Mouse (Mus musculus): ENCODE measurements at regions not wholly inside any gene's neighbourhood (a gene's known extent, or its start where the extent isn't known, plus 50 kb on each side); places are given as distances from the start of the nearest gene placed in this dataset.

DNA sequence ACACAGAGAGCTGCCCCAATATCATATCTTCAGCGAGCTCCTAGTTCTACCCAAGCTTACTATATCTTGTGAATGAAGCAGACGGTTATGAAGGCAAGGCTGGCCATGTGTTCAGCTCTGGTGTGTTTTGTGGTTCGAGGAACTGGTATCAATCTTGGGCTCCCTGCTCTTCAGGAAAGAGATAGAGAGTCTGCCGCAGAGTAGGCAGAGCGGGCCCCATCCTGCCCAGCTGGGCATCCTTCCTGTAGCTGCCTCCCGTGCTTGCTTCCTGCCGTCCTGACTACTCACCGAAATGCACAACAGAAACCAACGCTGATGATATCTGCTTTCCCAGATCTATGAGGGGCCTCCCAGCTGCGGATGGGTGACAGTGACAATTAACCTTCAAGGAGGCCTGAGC is 60.3 kb downstream of the Snrpe start:
- Histone ChIP-seq H3K27ac (no peak overlapping the region), H3K4me3 (no peak overlapping the region)
- no peak for TF ChIP-seq CTCF (conservative IDR thresholded peaks at IDR 0.05)
- DNase-seq (ENCODE audit: low spot score in 2 of 2) = no peak

DNA sequence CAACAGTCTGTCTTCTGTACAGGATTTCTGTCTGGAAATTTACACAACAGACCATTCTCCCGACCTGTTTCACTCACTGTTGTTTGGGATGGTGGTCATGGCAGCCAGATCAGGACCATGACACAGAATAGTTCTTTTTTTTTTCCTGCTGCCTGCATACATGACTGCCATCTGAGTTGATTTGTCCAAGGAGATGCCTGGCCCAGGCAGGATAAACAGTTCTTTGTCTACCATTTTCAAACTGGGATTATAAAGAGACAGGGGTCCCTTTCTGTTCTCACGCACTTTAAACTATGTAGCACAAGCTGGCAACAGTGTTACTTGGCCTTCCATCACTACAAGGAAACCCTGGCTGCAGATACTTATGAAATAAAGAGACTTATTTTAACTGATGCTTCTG is 61.1 kb downstream of the Snrpe start:
- DNase-seq (ENCODE audit: low spot score in 2 of 2) = no peak
- Histone ChIP-seq H3K27ac (no peak overlapping the region), H3K4me3 (no peak overlapping the region)
- TF ChIP-seq CTCF (conservative IDR thresholded peaks at IDR 0.05) = no peak

DNA sequence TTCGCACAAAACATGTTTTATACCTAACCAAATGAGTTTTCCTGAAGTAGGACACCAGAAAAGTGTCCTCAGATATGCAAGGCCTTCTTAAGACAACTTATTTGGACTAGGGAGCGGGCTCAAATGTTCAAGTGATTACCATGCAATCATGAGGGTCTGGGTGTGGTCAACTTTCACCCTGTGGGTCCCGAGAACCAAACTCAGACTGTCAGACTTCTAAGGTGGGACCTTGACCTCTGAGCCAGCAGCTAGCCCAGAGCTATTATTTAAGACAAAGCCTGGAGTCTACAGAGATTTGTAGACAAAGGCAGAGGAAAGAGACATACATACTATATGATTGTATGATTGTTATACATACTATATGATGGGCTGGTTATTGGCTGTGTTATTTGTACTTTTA is 62.5 kb downstream of the Snrpe start:
- H3K4me3 ChIP-seq = no peak overlapping the region
- TF ChIP-seq CTCF (conservative IDR thresholded peaks at IDR 0.05) = no peak

DNA sequence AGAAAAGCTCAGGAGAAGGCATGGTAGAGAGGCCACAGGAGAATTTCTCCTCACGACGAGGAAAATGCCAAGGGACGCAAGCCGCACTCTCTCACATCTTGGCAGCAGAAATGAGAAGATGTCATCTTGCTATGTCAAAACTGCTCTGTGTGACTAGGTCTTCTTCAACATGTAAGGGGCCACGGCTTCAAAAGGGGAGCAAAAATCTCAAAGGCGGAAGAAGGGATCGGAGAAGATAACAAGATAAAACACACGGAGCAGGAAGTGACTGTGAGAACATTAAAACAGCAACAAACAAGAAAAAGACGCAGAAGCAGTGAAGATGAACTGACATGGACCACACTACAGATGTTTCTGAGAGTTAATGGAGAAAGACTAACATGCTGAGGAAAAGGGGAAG is 65.1 kb downstream of the Snrpe start:
- DNase-seq (ENCODE audit: low spot score in 2 of 2) = no peak
- no peak overlapping the region for H3K4me3 ChIP-seq
- H3K27ac ChIP-seq = no peak overlapping the region
- no peak for TF ChIP-seq CTCF (conservative IDR thresholded peaks at IDR 0.05)

More for the DNA sequence above, 62.5 kb downstream of the Snrpe start:
- no peak for DNase-seq (ENCODE audit: low spot score in 2 of 2)
- no peak overlapping the region for H3K27ac ChIP-seq

DNA sequence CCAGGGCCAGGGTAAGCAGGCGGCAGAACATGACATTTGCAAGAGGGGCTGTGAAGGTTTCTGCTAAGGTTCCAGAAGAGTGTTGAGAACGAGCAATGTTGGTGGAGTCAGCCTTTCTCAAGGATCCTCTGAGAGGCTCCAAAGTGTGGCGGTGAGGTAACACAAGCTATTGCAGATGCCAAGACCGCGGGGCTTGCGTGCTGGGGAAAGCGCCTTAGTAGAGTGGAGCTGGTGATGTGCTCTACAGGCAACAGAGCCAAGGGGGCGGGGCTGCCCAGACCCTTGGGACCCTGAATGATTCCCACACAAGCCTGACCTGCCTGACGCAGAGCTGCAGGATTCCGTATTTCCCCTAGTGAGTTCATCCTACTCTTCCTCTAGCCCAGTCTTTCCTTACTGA is 66.3 kb downstream of the Snrpe start:
- Histone ChIP-seq H3K4me3 (no peak overlapping the region), H3K27ac (no peak overlapping the region)
- DNase-seq (ENCODE audit: low spot score in 2 of 2) = no peak
- no peak for TF ChIP-seq CTCF (conservative IDR thresholded peaks at IDR 0.05)

DNA sequence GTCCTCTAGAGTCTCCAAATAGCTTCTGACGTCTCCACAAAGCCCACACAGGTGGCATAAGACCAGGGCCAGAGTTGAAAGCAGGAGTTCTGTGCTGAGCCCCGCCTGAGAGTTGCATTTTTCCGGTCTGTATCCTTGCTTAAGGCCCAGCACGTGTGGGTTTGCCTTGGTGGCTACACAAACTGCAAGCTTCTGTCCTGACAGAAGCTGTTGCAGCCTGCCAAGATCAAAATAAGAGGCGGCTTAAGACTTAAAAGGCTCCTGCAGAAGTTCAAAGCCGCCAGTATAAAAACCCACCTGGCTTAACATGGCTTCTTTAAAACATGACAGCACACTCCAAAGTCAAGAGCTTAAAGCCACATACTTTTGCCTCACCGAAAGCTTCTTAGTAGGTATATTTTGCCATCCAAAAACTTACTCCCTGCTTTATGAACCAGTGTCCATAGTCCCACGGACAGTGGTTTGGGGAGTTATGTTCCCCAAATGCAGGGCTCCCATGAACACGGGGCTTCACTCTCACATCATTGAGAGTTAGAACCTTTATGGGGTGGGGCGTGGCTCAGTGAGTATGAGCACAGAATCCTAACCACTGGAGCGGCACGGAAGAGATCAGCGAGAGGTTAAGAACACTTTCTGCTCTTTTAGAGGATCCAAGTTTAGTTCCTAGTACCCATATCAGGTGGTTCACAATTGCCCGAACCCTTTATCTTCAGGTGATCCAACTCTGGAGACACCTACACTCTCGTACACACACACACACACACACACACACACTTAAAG is 67.9 kb downstream of the Snrpe start:
- no peak overlapping the region for H3K4me3 ChIP-seq
- DNase-seq (ENCODE audit: low spot score in 2 of 2) = no peak
- no peak overlapping the region for H3K27ac ChIP-seq
- TF ChIP-seq CTCF (conservative IDR thresholded peaks at IDR 0.05) = no peak

DNA sequence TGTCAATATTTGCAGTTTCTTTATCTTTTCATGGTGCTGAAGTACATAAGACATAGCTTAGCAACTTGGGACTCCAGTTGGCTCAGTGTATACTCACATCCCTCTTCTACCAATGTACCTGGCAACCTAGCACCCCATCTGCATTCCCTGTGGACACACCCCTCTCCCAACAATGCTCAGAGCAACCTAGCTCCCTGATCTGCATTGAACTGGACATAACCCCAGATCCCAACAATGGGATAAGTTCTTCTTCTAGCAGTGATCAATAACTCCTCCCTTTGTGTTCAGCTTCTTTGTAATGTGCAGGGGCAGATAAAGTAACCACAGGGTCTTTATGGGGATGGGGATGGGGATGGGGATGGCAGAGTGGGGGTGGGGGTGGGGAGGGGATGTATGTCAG is 79.4 kb downstream of the Snrpe start:
- TF ChIP-seq CTCF (conservative IDR thresholded peaks at IDR 0.05) = no peak
- no peak overlapping the region for H3K27ac ChIP-seq

DNA sequence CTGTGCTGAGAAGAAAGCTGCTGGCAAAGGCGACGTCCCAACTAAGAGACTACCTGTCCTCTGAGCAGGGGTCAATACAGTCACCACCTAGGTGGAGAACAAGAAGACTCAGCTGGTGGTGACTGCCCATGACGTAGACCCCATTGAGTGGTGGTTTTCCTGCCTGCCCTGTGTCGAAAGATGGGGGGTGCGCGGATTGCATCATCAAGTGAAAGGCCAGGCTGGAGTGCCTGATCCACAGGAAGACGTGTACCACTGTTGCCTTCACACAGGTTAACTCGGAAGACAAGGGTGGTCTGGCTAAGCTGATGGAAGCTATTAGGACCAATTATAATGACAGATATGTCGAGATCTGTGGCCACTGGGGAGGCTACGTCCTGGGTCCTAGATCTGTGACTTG is 80.3 kb downstream of the Snrpe start:
- H3K4me3 ChIP-seq = no peak overlapping the region
- no peak for DNase-seq (ENCODE audit: low spot score in 2 of 2)
- TF ChIP-seq CTCF (conservative IDR thresholded peaks at IDR 0.05) = no peak
- H3K27ac ChIP-seq = no peak overlapping the region

More for the DNA sequence above, 79.4 kb downstream of the Snrpe start:
- H3K4me3 ChIP-seq = no peak overlapping the region
- no peak for DNase-seq (ENCODE audit: low spot score in 2 of 2)

DNA sequence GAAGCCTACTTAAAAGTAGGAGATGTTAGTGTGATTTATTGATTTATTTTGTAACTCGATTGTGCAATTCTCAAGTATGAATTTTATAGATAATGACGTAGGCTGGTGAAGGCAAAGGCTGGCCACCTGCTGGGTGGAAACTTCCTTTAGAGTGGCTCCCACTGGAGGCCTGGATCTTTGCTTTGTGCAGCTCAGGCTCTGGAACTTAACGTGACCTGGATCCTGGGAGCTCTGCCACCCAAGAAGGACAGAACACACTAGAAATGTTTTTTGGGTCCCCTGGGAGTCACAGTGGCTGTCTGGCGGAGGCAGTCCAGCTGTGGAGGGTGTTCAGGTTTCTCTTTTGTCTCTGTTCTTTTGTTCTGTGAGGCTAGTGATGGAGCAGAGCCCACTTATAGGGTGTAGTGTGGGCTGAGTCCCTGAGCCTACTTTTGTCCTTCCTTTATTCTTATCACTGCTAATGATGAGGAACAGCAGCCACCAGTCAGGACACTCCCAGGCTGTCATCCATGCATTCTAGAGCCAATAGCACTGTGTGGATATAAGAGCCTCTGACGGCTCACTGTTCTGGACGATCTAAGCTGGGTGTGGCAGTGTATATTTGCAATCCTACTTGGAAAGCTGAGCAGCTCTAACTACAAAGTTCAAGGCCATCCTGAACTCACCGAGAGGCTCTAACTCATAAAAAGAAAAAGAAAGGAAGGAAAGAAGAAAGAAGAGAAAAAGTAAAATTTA is 82.3 kb downstream of the Snrpe start:
- no peak overlapping the region for H3K4me3 ChIP-seq
- H3K27ac ChIP-seq = no peak overlapping the region
- DNase-seq (ENCODE audit: low spot score in 2 of 2) = no peak
- no peak for TF ChIP-seq CTCF (conservative IDR thresholded peaks at IDR 0.05)

DNA sequence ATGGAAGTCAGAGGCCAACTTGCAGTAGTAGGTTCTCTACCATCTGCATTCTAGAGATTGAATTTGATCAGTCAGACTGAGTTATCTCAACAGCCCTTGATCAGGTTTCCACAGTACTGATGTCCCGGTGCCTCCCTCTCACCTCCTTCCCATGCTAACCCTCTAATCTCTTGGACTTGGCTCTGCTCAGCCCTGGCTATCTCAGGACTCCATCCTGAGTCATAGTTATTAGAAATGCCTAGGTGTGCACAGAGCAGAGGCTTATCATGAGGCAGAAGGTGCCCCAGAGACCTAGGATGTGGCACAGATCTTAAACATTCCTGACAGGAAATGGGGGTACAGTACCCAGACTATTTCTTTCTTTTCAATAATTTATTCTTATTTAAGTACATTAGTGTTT is 87.3 kb downstream of the Snrpe start:
- no peak for TF ChIP-seq CTCF (conservative IDR thresholded peaks at IDR 0.05)
- Histone ChIP-seq H3K27ac (no peak overlapping the region), H3K4me3 (no peak overlapping the region)
- no peak for DNase-seq (ENCODE audit: low spot score in 2 of 2)

DNA sequence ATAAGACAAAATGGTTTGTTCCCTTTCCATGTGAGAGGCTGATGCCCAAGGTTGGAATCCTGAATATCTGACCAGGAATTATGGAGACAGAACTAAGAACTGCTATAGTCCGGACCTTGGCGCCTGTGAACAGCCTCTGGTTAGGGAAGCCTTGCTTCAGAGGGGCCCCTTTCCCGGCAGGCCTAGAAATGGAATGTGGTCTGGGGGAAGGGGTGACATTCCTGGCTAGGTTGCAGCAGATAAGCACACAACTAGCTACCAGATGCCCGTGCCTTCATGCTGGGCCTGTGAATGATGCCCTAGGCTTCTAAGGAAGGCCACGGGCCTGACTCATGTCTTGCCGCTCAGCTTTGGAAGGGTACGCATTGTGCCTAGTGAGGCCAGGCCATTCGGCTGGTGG is 89.4 kb downstream of the Snrpe start:
- H3K4me3 ChIP-seq = no peak overlapping the region
- no peak for DNase-seq (ENCODE audit: low spot score in 2 of 2)
- TF ChIP-seq CTCF (conservative IDR thresholded peaks at IDR 0.05) = no peak
- H3K27ac ChIP-seq = no peak overlapping the region

DNA sequence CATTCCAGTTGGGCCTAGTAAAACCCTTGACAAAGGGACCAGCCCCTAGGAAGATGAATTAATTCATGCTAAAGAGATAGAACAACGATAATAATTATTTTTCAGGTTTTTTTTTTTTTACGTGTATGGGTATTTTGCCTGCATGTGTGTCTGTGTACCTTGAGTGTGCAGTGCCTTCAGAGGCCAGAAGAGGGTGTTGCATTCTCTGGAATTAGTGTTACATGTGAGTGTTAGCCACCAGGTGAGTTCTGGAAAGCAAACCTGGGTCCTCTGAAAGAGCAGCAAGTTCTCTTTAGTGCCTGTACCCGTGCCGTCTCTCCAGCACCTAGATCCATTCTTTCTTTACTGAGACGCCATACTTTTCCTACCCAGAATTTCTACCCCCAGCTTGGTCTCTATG is 92.8 kb upstream of the Sox13 start:
- no peak for DNase-seq (ENCODE audit: low spot score in 2 of 2)
- Histone ChIP-seq H3K27ac (no peak overlapping the region), H3K4me3 (no peak overlapping the region)
- no peak for TF ChIP-seq CTCF (conservative IDR thresholded peaks at IDR 0.05)

DNA sequence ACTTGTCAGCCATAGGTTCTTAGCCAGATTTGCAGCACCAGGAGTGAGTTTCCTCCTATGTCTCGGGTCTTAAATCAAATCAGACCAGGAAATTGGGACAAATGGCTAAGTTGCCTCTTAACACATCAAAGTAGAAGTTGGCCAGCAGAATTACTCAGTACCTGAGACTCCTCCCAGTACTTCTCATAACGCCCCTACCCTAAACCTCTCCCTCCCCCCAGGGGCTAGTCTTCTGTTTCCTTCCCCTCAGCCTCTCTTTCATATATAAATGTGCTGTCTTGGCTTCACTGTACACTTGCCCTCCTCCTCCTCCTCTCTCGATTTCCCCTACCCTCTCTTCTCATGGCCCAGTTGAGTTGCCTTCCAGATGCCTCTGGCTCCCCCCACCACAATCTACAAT is 79.9 kb upstream of the Sox13 start:
- DNase-seq (ENCODE audit: low spot score in 2 of 2) = no peak
- no peak for TF ChIP-seq CTCF (conservative IDR thresholded peaks at IDR 0.05)
- H3K4me3 ChIP-seq = no peak overlapping the region

DNA sequence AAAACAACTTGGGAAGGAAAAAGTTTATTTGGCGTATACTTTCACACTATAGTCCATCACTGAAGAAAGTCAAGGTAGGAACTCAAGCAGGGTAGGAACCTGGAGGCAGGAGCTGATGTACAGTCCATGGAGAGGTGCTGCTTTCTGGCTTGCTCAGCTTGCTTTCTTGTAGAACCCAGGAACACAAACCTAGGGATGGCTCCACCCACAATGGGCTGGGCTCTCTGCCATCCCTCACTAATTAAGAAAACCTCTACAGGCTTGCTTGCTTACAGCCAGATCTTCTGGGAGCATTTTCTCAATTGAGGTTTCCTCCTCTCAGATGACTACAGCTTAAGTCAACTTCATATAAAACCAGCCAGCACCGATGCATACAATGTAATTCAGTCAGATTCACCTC is 79.2 kb upstream of the Sox13 start:
- no peak for TF ChIP-seq CTCF (conservative IDR thresholded peaks at IDR 0.05)
- H3K27ac ChIP-seq = no peak overlapping the region
- H3K4me3 ChIP-seq = no peak overlapping the region
- DNase-seq (ENCODE audit: low spot score in 2 of 2) = no peak

More for the DNA sequence above, 79.9 kb upstream of the Sox13 start:
- H3K27ac ChIP-seq = no peak overlapping the region

Data from layer of hippocampus, adult 2 months (tissue).